Mouse (Mus musculus) embryonic fibroblast, embryonic 13.5 days (primary cell): Measurements from ENCODE around the gene Atg7.

ENCODE experiments used
- CTCF ChIP-seq: IDR thresholded peaks from 2 replicates; pipeline ENCODE4 v1.5.1; 2011; ENCODE audit warnings: mild to moderate bottlenecking, control low read depth, low read length, moderate library complexity, borderline replicate concordance; ENCODE audit not compliant: insufficient read depth
- POLR2A ChIP-seq: IDR thresholded peaks from 2 replicates; pipeline ENCODE4 v1.6.1; 2011; ENCODE audit warnings: low read depth, mild to moderate bottlenecking, control low read depth, low read length, moderate library complexity

DNA sequence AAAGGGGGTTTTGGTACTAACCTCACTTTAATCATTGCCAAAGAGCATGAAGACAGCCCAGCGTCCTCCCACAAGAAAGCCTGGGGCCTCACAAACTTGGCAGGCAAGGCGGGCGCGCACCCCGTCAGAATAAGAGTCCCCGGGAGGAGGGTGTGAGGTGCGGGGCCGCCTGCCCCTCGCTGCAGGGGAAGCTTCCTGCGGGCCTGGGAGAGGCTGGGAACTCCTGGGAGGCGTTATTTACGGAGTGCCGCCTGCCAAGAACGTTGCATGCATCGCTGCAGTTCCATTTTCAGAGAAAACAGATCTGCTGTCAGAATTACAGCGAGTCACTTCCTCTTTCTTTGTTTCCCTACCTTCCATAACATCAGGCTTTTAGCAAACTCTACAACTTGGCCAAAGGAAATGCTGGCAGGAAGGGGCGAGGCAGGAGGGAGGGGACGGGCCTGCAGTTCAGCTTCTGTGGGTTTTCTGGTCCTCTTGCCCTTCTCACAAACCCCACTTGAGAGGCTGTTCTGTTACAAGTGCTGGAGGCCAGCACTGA lies 232.2 kb downstream of the Atg7 start:
- TF ChIP-seq CTCF (no peak), POLR2A (peak; percentile 10)
